Mouse (Mus musculus) fibroblast of lung, adult 2 months (primary cell): ENCODE data around the gene Slc4a4.
"Not testable (repeated sequence)": the region's sequence is repeated elsewhere in the genome, so short reads cannot be mapped to it uniquely, and the experiment has no call there.

Source experiments
- DNase-seq: peaks from one replicate; pipeline ENCODE4 v3.0.0-alpha.2; 2011; ENCODE audit warnings: low read depth

Gene Slc4a4

DNA sequence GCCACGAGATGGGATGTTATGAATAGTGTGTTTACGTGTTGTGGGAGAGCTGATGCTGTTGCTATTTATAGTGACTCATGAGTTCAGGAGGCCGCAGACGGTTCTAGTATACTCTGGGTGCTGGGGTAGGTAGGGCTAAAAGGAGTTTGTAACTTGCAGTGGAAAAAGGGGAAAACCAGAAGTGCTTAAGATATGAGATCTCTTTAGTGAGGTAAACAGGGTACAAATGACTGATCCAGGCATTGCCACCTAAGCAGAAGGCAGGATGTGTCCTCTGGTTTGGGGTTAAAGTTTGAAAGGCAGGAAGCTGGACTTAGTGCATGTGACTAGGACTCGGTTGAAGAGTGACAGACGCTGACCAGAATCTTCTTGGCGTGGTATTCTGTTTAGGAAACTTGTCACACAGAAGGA lies 74.7 kb downstream of the Slc4a4 start:
- no peak for DNase-seq

DNA sequence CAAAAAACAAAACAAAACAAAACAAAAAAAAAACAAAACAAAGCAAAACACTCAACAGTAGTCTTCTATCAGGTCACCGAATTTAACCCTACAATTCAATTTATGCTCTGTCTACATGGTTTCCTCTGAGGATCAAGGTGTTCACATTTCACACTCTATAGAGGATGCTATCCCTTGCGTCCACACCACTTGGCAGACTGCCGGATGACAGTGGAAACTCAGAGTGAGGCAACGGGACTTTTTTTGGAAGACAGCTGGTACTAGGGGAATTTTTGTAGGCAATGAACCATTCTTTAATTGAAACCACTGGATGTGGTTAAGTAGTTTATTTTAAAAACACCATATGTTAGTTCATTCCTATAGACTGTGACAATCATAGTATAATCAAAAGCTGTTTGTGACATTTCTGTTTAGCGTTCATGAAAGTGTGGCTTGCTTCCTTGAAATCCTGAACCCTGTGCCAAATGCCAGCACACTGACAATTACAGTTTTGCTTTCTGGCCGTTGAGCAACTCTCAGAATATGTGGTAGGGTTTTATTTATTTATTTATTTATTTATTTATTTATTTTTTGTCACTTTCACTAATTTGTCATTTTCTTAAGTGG lies 78.2 kb downstream of the Slc4a4 start:
- no peak for DNase-seq

GRCm38 (mm10) chr5:88966507-88966906 lies 79.9 kb downstream of the Slc4a4 start:
- DNase-seq: no peak

GRCm38 (mm10) chr5:88968923-88969639 lies 82.5 kb downstream of the Slc4a4 start:
- no peak for DNase-seq

GRCm38 (mm10) chr5:88971554-88971953 lies 84.9 kb downstream of the Slc4a4 start:
- DNase-seq: no peak

- DNase-seq: no peak
These were observed 85.7 kb downstream of the Slc4a4 start for GRCm38 (mm10) chr5:88972277-88972676.

- no peak for DNase-seq
These were observed 86.5 kb downstream of the Slc4a4 start for GRCm38 (mm10) chr5:88973130-88973529.

DNA sequence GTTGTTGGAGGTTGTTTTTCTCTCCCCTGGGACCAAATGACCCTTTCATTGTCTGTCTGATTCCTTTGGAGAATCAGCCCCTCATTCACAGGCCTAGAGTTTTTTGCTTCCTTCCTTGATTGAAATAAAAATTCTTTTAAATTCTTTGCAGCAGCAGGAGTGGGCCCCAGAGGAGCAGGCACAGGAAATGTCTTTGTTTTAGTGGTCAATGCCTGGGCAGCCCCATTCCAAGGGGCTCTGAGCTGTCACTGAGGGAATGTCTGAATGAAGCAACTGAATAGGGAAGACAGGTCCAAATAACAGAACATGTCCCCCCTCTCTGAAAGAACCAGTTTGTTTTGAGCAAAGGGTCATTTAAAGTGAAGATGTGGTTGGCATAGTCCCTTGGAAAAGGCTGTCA lies 89.1 kb downstream of the Slc4a4 start:
- DNase-seq: no peak

DNA sequence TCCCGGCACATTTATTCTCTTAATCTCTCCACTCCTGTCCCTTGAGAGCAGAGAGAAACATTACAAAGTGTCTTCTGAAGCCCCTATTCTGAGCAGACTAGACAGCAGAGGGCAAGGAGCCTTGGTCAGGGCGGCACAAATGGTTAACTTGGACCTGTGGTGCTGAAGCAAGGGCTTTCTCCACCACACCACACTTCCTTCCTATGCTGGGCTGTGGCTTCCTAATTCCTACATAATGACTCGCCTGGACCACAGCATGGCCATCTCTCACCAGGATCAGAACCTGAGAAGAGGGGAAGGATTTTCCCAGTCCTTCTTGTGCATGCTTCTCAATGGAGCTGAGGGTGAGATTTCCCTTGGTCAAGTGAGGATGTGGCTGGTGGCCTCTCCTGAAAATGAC lies 89.8 kb downstream of the Slc4a4 start:
- DNase-seq: no peak

DNA sequence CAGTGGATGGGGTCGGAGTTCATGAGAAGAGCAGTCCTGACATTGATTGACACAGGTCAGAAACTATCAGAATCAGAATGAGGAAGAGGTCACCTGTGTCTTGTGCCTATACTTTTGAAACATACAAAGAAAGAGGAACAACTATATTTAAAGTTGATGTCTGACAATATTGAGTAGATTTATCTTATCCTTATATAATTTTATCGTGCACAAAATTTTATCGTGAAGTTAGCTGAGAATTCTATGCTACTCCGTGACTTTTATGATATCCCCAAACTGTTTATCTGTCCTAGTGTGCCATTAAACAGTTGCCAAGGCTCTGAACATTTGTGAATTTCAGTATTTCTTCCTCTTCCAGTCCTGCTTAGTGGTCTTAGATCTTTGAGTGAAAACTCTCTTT lies 94.1 kb downstream of the Slc4a4 start:
- DNase-seq: no peak

DNA sequence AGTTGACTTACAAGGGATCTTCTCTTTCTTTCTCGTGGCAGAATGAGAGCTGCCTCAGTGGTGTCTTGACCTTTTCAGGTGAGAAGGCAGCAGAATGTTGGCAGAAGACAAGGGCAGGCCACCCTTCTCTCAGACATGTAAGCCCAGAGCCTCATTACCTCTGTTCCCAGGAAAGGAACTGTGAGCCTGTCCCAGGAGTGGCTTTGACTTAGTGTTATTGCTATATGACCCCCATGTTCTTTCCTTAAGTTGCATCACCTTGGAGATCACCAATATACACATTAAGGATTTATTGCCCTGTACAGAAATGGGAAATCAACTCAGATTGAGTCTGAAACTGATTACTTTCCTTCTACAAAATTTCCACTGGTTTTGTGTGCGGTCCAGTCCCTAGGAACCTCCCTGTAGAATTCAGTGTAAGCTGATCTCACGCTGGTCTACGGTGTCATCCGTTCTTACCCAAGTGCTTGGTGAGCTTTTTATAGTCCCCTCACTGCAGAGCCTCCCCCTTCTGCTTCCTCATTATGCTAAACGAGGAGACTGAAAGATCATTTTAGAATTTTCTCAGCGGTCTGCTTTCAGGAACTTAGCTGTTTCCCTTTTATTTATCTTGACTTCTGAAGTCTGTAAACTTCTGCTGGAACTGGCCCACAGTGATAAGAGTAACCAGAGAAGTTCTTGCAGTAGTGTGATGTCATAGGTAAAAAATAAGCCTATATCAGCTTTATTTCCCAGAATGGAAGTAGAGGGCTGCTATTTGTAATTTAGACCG lies 94.8 kb downstream of the Slc4a4 start:
- DNase-seq: no peak

DNA sequence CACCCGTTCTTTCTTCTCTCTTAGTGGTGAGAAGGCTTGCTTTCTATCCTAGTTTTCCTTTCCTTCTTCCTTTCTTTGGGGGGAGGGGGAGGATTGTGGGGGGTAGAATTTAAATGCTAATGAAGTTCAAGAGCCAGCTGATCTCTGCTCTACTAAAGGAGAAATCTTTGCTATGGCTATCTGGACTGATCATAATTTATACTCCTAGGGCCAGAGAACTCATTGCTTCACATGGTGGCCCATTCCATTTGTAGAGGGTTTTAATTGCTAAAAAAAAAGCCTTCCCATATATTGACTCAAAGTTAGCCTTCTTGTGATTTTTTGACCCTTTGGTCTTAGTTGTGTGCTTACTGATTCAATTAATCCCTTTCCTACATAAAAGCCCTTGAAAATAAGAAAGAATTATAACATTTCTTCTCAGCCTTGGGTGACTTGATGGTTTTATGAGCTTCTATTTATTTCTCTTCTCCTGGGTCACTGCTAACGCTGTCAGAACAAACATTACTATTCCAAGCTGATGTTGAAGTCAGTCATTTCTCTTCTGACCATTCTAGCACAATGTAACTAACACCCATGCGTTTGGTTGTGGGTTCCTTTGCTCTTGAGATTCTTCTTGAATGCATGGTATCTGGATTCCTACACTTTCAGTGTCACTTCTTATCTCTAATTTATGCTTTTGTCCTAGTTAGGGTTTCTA lies 95.6 kb downstream of the Slc4a4 start:
- no peak for DNase-seq

- DNase-seq: no peak
These were observed 96.6 kb downstream of the Slc4a4 start for GRCm38 (mm10) chr5:88983170-88983569.

DNA sequence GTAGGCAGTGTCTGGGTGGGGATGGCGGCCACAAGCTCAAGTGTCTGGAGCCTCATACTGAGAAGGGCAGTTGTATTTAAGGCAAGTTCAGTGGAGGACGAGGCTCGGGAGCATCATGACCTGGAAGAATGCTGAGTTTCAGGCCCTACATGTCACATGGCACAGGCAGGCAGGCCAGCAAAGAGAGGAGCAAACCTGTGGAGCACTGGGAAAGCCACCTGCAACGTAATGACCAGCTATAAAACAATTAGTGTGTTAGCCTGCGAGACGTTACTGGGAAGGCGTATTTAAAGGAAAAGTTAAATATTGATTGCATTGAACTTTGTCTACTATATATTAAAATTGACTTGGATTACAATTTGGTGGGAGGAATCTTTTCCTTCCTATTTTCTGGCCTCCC lies 97.0 kb downstream of the Slc4a4 start:
- no peak for DNase-seq

DNA sequence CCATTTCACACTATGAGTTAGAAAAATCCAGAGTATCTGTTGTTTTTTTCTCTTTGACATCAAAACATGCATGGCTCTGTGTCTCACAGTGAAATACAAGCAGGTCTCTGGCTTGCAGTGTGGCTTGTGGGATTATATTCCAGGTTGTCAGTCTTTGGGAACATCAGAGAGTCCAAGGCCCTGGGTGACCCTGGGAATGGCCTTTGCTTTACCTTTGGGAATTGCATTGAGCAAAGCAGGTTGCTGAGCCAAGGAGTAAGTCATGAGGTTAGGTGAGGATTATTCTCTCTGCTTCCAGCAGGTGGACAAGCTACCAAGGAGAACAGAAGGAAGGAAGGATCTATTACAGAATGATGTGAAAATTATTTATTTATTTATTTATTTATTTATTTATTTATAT lies 102.4 kb downstream of the Slc4a4 start:
- DNase-seq: no peak

DNA sequence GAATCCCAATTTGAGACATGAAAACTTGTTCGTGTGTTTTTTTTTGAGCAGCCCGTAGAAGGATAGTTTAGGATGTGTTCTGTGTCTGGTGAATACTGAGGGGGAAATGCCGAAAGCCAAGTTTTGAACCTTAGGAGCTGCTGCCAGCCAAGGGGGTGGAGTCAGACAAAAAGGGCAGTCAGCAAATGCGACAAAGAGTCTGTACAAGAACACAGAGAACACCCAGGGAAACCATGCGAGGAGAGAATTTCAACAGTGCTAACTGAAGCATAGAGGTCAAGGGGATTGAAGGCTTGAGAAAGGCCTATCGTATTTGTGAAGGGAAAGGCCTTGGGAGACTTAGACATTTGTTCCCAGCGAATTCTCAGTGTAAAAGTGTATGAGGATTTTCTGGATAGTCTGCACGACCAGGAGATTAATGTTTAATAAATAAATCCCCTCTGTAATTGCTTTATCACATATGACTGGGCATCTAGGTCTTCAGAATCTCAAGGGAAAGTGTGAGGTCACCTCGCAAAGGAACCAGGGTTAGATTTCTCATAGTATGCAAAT lies 103.7 kb downstream of the Slc4a4 start:
- DNase-seq: no peak

DNA sequence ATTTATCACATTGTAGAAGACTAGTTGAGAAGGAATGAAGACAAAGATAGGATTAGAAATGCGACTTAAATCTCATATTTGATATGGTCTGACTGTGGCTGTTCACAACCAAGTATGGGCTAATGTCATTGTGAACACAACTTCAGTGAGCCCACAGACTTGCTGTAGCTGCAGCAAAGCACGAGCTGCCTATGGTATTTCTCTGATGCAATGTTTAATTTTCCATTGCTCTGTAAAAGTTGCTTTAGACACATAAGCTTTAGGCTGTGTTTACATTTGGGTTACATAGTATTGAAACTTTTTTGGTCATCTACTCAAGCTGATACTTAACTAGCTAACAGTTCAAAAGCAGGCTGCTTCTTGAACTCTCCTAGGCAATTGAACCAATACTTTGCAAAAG lies 104.7 kb downstream of the Slc4a4 start:
- DNase-seq: not testable (repeated sequence)

GRCm38 (mm10) chr5:88994533-88994932 lies 107.9 kb downstream of the Slc4a4 start:
- no peak for DNase-seq

DNA sequence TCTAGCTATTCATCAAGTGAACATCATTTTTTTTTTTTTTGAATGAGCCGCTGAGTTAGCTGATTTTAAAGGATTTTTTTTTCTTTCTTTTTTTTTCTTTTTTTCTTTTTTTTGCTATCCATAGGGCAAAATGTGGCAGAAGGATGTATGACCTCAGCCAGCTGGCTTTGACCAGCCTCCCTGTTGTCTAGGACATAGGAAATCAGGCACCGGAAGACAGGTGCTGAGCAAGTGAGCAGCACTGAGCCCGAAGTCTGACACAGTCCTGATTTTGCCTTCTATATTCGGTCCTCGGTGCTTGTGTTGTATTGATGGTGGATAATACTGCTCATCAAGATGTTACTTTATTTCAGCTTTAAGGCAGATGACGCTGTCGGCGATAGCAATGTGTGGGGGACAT lies 109.6 kb downstream of the Slc4a4 start:
- no peak for DNase-seq

GRCm38 (mm10) chr5:88997277-88997676 lies 110.7 kb downstream of the Slc4a4 start:
- DNase-seq: no peak

- no peak for DNase-seq
These were observed 113.2 kb downstream of the Slc4a4 start for GRCm38 (mm10) chr5:88999793-89000192.

DNA sequence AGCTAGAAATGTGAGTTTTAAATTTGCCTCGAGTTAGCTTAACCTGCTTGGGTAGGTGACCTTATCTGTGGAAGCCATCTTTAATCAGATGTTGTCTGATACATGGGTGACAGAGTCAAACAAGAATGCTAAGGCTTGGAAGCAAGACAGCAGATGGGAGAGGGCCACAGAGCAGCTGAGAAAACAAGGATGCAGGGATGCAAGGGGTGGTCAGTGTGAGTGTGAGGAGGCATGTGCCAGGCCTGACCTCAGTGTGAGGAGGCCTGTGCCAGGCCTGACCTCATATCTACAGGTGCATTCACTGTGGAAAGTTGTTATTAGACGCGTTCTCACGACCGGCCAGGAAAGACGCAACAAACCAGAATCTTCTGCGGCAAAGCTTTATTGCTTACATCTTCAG lies 114.0 kb downstream of the Slc4a4 start:
- no peak for DNase-seq
